Mouse (Mus musculus) liver, adult (tissue): ENCODE results near the gene Ndufb2.

Experiments
- GATA4 ChIP-seq: IDR thresholded peaks from 2 replicates; pipeline ENCODE4 v1.6.1; 2014; ENCODE audit warnings: mild to moderate bottlenecking, low read length; ENCODE audit not compliant: insufficient replicate concordance

The Ndufb2 gene

DNA sequence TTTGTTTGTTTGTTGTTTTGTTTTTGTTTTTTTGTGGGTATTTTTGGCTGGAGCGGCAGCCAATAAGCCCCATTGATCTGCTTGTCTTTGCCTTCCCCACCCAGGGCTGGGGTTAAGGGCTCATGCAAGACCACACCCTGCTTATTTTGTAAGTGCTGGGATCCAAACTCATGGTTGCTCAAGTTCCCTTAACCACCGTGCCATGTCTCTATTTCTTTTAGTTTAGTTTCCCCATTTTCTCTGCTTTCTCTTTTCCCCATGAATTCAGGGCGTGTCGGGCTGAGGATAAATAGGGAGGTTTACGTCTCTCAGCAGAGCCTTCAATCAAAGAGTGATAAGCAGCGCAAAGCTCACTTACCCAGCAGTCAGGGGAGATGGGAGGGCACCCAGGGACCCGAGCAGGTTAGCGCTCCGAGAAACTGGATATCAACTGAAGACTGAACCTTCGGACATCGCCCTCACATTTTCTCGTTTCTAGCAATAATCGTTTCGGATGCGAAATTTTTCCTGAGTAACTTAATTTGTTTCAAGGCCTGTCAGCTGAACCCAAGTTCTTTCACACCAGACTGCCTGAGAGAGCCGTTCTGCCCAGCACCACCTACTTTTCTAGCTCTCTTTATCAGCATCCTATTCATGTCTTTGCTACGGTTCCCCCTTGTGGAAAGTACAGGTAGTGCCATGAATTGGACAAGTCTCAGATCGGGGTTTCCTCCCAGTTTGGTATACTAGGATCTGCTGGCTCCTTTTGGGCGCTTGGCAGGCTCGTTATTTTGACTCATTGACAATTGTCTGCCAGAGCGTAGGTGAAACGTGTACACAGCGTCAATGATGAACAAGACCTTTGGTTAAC is 30.0 kb upstream of the Ndufb2 start:
- peak; percentile 67; the same call in 1 of the 2 replicates for TF ChIP-seq GATA4

GRCm38 (mm10) chr6:39567528-39567927 is 24.8 kb upstream of the Ndufb2 start:
- no peak for TF ChIP-seq GATA4

DNA sequence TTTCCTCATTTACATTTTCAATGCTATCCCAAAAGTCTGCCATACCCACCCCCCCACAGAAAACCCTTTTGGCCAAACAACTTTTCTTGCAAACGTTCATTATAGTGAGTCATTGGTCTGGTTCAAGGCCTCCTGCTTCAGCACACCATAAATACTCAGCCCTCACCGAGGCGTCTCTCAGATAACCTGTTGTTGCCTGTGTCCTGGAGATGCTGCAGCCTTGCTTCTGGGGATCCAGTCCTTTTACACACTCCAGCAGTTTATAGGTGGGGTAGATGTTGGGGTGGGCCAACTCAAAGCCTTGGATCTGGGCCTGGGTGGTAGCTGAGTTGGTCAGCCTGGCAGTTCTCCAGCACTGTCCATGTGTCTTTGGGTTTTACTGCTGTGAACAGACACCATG is 21.9 kb upstream of the Ndufb2 start:
- no peak for TF ChIP-seq GATA4

DNA sequence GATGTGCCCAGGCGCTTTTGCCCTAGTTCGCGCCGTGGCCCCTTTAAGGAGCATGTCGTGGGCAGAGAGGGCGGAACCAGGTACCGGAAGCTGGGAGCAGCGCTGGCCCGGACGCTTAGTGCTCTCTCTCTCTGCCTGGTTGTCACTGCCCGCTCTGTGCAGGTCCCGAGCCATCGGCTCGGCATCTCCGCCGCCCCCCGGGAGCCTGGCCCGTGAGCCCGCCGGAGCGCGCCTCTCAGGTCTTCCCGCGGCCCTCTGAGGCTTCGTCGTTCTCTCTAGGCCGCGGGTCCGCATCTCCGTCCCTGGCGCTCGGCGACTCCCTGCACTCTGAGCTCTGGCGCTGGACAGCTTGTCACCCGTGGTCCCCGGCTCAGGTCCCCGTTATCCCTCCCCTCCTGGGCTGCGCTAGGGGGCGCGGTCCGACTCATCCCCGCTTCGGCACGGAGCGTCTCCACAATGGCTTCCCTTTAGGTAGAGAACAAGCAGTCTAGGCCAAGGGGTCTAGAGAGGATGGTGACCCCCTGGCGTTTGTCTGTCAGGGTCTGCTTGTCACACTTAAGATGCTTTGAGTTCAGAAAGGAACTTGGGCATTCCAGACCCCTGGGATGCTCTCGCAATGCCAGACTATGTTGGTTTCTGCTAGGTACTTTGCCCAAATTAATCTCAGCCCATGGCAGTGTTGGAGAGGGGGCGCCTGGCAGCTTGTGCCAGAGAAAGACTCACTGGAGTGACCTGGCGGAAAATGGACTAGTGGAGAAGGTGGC is 18.4 kb upstream of the Ndufb2 start, which contains the start of gene Adck2:
TSS of gene Adck2 (plus strand) at position 83 of the 764 bp plus-strand sequence.
- TF ChIP-seq GATA4: no peak

DNA sequence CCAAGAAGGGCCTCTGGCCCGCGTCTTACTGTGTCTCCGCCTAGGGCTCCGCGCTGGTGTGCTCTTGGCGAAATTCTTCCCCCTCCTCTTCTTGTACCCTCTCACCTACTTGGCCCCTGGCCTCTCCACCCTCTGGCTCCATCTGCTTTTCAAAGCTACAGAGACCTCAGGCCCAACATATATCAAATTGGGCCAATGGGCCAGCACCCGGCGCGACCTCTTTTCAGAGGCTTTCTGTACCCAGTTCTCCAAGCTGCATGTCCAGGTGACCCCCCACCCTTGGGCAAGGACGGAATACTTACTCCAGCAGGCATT is 17.9 kb upstream of the Ndufb2 start:
- TF ChIP-seq GATA4: no peak

DNA sequence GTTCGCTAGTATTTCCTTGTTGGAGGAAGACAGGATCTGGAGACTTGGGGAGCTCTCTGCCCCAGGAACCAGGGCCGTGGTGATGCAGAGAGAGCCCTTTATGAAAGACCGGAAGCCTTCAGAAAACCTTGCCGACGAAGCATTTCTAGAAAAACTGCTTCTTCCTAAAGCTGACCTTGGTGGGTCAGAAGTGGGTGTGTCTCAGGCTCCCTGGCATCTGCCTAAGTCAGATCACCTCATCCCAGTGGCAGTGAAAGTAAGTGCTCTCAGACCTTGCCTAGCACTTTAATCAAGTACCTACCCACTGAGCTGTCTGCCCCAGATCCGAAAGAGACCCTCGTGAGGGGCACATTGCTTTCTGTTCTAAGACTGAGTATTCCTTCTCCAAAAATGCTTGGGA is 17.4 kb upstream of the Ndufb2 start:
- no peak for TF ChIP-seq GATA4

- TF ChIP-seq GATA4: no peak
Measured at GRCm38 (mm10) chr6:39579552-39579951, 12.8 kb upstream of the Ndufb2 start.

DNA sequence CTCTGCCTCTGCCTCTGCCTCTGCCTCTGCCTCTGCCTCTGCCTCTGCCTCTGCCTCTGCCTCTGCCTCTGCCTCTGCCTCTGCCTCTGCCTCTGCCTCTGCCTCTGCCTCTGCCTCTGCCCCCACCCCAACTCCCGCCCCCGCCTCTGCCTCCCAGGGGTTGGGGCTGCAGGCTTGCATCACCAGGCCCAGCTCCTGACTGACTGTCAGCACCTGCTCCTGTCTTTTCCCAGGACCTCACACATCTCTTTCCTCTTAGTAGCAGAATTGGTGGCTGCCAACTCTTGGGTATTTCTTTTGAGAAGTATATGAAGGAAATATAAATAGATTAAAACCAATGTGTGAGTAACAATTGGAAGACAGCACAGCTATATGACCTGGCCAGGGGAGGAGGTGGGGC is 11.8 kb upstream of the Ndufb2 start:
- TF ChIP-seq GATA4: no peak

DNA sequence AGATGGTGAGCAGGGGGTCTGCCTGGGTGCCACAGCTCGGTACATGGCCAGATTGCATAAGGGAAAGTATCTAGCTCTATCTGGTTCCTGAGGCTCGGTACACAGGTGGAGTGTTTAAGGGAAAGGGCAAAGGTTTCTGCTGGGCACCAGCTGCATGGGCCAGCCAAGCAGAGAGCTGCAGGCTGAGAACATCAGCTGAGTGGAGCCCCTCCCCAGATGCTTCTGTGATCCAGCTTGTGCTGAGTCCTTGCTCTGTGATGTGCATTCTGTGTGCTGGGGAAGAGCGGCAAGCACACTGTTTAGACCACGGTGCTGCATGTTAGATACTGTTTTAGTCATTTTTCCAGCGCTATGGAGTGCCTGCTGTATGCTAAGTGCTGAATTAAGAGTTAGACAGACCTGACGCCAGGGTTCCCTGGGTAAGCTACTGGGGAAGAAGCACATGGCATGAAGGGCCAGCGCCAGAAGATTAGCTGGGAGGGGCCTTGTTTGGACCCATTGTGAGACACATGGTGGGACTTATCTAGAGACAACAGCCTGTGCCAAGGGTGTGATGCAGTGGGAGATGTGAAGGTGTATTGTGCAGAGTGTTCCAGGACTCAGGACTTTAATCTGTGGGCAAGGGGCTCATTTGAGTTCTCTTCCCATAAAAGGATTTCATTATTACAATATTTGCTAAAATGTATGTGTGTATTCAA is 11.1 kb upstream of the Ndufb2 start:
- TF ChIP-seq GATA4: no peak

GRCm38 (mm10) chr6:39585517-39585916 is 6.9 kb upstream of the Ndufb2 start, which contains the start of gene Gm42420:
Gene Gm42420, plus strand, starts transcription at chr6:39585753.
- TF ChIP-seq GATA4: no peak

GRCm38 (mm10) chr6:39591481-39591880 is 893 bp upstream of the Ndufb2 start:
- no peak for TF ChIP-seq GATA4

DNA sequence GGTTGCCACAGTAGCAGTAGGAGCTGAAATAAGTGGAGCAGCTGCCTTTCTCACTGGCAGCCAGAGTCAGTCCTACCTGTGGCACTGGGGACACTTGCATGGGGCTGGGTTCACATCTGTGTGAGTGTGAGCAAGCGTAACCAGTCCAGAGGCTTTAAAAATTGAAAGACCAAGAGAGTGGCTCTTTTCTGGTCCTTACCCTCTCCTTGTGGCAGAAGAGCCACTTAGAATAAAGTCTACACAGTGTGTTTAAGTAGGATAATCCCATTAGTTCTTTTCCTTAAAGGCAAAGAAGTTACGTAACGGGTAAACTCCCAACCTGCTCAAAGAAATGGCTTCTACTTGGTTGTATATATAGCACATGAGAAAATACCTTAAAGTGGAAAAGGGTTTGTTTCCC is 8.5 kb downstream of the Ndufb2 start:
- TF ChIP-seq GATA4: no peak

DNA sequence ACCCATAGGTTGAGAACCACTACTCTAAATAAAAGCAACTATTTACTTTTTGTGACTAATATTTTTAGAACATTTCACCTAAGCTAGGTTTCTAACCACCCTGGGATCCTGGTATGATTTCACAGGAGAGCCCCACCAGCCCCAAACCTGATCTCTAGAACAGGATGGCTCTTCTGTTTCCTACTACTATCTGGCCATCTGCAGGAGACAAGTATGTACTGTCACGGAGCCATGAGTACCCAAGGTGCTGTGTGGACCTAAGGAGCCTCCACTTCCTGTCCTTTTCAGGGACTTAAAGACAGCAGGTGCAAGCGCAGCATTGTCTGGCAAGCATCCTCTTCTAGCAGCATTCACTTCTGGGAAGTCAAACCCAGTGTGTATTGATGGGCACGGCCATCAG is 9.5 kb downstream of the Ndufb2 start:
- TF ChIP-seq GATA4: no peak

GRCm38 (mm10) chr6:39604565-39604964 is 12.2 kb downstream of the Ndufb2 start:
- no peak for TF ChIP-seq GATA4

DNA sequence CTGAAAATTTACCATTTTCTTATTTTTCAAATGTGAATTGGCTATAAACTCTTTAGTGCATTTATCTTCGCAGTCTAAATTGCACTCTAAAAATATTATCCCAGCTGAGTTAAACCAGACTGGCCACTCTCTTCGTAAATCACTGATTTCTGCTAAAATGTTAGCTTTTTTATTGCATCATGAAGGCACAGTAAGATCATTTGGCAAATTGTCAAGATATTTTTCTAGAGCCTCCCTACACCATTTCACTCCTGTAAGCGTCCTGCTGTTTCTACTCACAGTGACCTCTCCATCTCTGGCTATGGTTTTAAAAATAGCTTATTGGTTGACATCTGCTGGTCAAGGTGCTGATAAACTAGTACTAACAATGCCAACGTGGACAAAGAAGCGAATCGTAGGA is 13.7 kb downstream of the Ndufb2 start:
- no peak for TF ChIP-seq GATA4

DNA sequence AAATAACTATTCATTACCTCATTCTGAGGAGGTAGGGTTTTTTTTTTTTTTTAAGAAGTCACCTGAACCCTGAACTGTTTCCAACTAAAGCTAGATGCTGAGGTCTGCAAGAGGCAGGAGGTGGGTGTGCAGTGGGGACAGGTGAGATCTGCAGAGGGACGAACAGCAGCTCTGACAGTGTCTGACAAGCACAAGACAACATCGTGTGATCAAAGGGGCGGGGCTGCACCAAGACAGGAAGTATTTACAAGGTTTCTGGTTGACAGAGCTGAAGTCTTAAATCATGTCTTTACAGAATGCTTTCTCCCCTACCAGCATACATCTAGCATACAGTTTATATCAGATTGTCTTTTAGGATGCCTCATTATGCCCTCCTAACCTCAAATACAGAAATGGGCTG is 14.5 kb downstream of the Ndufb2 start:
- no peak for TF ChIP-seq GATA4
